Mouse (Mus musculus) granulocyte monocyte progenitor cell, adult 5-6 weeks (primary cell): ENCODE measurements around the gene Amotl1. TPM values are rescaled to one million over a fixed set of nuclear protein-coding genes. Genes with fewer than 3 reads are reported as not detected.
"Not testable (repeated sequence)": the region's sequence is repeated elsewhere in the genome, so short reads cannot be mapped to it uniquely, and the experiment has no call there.

Experiments
- ATAC-seq: replicated peaks from 2 replicates; pipeline ENCODE4 v1.8.0; 2016; ENCODE audit warnings: mild to moderate bottlenecking, moderate TSS enrichment, inconsistent platforms; ENCODE audit not compliant: poor library complexity, severe bottlenecking
- total RNA-seq, 2 experiments: library from RNA; stranded (forward) in 1 of 2; stranded (reverse) in 1 of 2; fragments of 200-712, 200-1000 nt in 1 of 2; fragments of >200 nt in 1 of 2; fragmentation: Nextera tagmentation in 1 of 2; gene quantifications; 2 replicates each; pipeline ENCODE4 v1.2.3; 2014 to 2017

Amotl1 gene
- total RNA-seq, 2 experiments from 2014 or later, result not detected

GRCm38 (mm10) chr9:14608521-14608920 lies 36.3 kb downstream of the Amotl1 start:
- no peak for ATAC-seq

GRCm38 (mm10) chr9:14607464-14607863 lies 37.4 kb downstream of the Amotl1 start:
- no peak for ATAC-seq

- no peak for ATAC-seq
These were observed 38.9 kb downstream of the Amotl1 start for GRCm38 (mm10) chr9:14605992-14606391.

GRCm38 (mm10) chr9:14604363-14604762 lies 40.5 kb downstream of the Amotl1 start:
- ATAC-seq, result peak; percentile 42; the same call in 1 of the 2 replicates

GRCm38 (mm10) chr9:14603475-14603874 lies 41.4 kb downstream of the Amotl1 start:
- ATAC-seq, result no peak

- no peak for ATAC-seq
These were observed 45.1 kb downstream of the Amotl1 start for GRCm38 (mm10) chr9:14599799-14600198.

- ATAC-seq, result no peak
These were observed 46.7 kb downstream of the Amotl1 start for GRCm38 (mm10) chr9:14598157-14598556.

- no peak for ATAC-seq
These were observed 47.4 kb downstream of the Amotl1 start for GRCm38 (mm10) chr9:14597429-14597828.

- ATAC-seq, result no peak
These were observed 48.0 kb downstream of the Amotl1 start for GRCm38 (mm10) chr9:14596858-14597257.

GRCm38 (mm10) chr9:14596427-14596826 lies 48.4 kb downstream of the Amotl1 start:
- no peak for ATAC-seq

- no peak for ATAC-seq
These were observed 49.0 kb downstream of the Amotl1 start for GRCm38 (mm10) chr9:14595893-14596292.

- ATAC-seq, result no peak
These were observed 51.0 kb downstream of the Amotl1 start for GRCm38 (mm10) chr9:14593880-14594279.

GRCm38 (mm10) chr9:14590666-14591065 lies 54.2 kb downstream of the Amotl1 start:
- no peak for ATAC-seq

- no peak for ATAC-seq
These were observed 56.2 kb downstream of the Amotl1 start for GRCm38 (mm10) chr9:14588690-14589089.

- no peak for ATAC-seq
These were observed 59.2 kb downstream of the Amotl1 start for GRCm38 (mm10) chr9:14585702-14586101.

GRCm38 (mm10) chr9:14578960-14579359 lies 65.9 kb downstream of the Amotl1 start:
- no peak for ATAC-seq

- not testable (repeated sequence) for ATAC-seq
These were observed 68.5 kb downstream of the Amotl1 start for GRCm38 (mm10) chr9:14576359-14576758.

- ATAC-seq, result no peak
These were observed 70.0 kb downstream of the Amotl1 start for GRCm38 (mm10) chr9:14574760-14575399.

GRCm38 (mm10) chr9:14569175-14569975 lies 75.5 kb downstream of the Amotl1 start:
- no peak for ATAC-seq

GRCm38 (mm10) chr9:14568487-14568886 lies 76.4 kb downstream of the Amotl1 start:
- no peak for ATAC-seq

- peak; percentile 44 for ATAC-seq
These were observed 80.4 kb downstream of the Amotl1 start for GRCm38 (mm10) chr9:14564486-14564885.

GRCm38 (mm10) chr9:14563351-14563750 lies 81.5 kb downstream of the Amotl1 start:
- no peak for ATAC-seq
